Mouse (Mus musculus): ENCODE data around the gene Gm11042.

Gene Gm11042

GRCm38 (mm10) chr12:74284020-74284684 is 32.0 kb downstream of the Gm11042 start:
- DNase-seq, result peak; percentile 79

- no peak for DNase-seq
These were observed 33.3 kb downstream of the Gm11042 start for GRCm38 (mm10) chr12:74282846-74283245.

- DNase-seq, result no peak
These were observed 34.8 kb downstream of the Gm11042 start for GRCm38 (mm10) chr12:74281403-74281802.

- DNase-seq, result no peak
These were observed 38.9 kb downstream of the Gm11042 start for GRCm38 (mm10) chr12:74277265-74277664.

- no peak for DNase-seq
These were observed 43.6 kb downstream of the Gm11042 start for GRCm38 (mm10) chr12:74272545-74272944.

GRCm38 (mm10) chr12:74268644-74269285 is 47.4 kb downstream of the Gm11042 start:
- DNase-seq, result no peak

- DNase-seq, result no peak
These were observed 49.1 kb downstream of the Gm11042 start for GRCm38 (mm10) chr12:74267049-74267448.

Data from lung, postnatal 10 days (tissue).